In the genomic region with DNA sequence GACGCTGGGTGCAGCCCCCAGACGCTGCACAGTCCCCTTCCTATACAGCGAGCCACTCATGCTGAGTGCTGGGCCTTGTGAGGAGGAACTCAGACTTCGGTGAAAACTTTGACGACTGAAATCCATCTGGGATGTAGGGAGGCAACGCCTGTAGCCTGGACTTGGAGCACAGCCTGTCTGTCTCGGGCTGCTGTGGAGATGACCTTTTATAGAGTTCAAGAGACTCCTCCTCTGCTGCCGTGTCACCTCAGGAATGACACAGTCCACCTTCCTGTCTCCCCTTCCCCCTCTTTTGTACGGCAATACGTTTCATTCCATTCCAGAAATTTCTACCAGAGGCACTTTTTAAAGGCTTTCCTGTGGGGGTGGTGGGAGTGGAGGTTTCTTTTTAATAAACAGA, we compare ENCODE assay signal across 13 mouse cellular contexts. TPM values are rescaled to one million over a fixed set of nuclear protein-coding genes. Genes with fewer than 3 reads are reported as not detected.
DNase-seq lines count a peak whose midpoint lies in the region; ATAC-seq and TF ChIP-seq lines count a peak whose summit lies in the region.
"Had no signal": no experiment of that assay in that cellular context is flagged by ENCODE, and none has a peak within 500 bp of the region (broad histone marks: within the 10 kb centered on the region; RNA-seq: fewer than 3 reads in every experiment).

Gene Krt20, minus strand, starts transcription at position 179 of the 400 bp plus-strand sequence.

- intact Hi-C loops in gastrocnemius, postnatal 36 days (cut with DNase I): no loop called here

- no peak for DNase-seq in heart, adult 18-20 months
- peak; percentile 6 for DNase-seq in embryo, embryonic 9.5 days (ENCODE audit: extremely low spot score)
- no peak for DNase-seq in cerebellum, postnatal 10 days
- DNase-seq in gastrocnemius, postnatal 36 days: no peak
- DNase-seq: cerebellum, adult 18-20 months; kidney, postnatal 36 days; lung, postnatal 36 days had no signal

- no peak within 1 kb of the TSS for H3K4me3 ChIP-seq in heart, embryonic 15.5 days
- peak within 1 kb of the TSS; percentile 38 for H3K4me3 ChIP-seq in intestine, postnatal 0 days (ENCODE audit: low read depth, low read length)
- peak within 1 kb of the TSS; percentile 74 for H3K4me3 ChIP-seq in small intestine, adult 2 months (ENCODE audit: low read depth, low read length)
- H3K4me3 ChIP-seq: limb, embryonic 15.5 days; midbrain, embryonic 13.5 days had no signal

- TF ChIP-seq CTCF in intestine, postnatal 0 days (IDR thresholded peaks at IDR 0.05; ENCODE audit: low read depth): no peak
- no peak for TF ChIP-seq CTCF in small intestine, adult 2 months (IDR thresholded peaks at IDR 0.05; ENCODE audit: extremely low read depth, insufficient read length, insufficient replicate concordance, low read depth, low read length)

- peak; percentile 98 for TF ChIP-seq POLR2A in small intestine, adult 2 months (IDR thresholded peaks at IDR 0.05; ENCODE audit: low read depth, low read length)

- peaks cover 4% of the 10 kb centered on the region; the same call in 1 of the 2 replicates for H3K4me1 ChIP-seq in heart, embryonic 15.5 days (replicated peaks)
- peaks cover 6% of the 10 kb centered on the region; the same call in 1 of the 2 replicates for H3K4me1 ChIP-seq in intestine, postnatal 0 days (replicated peaks; ENCODE audit: control insufficient read depth, insufficient read depth, low read length)
- peaks cover 15% of the 10 kb centered on the region for H3K4me1 ChIP-seq in small intestine, adult 2 months (ENCODE audit: control insufficient read depth, insufficient read depth, insufficient read length, low read length)
- H3K4me1 ChIP-seq: limb, embryonic 15.5 days; midbrain, embryonic 13.5 days had no signal

- ATAC-seq in heart, embryonic 15.5 days (replicated peaks; ENCODE audit: insufficient number of reproducible peaks, insufficient read depth, low FRiP score, low read depth): no peak
- peak; percentile 24; the same call in 1 of the 2 replicates for ATAC-seq in intestine, postnatal 0 days
- ATAC-seq: midbrain, embryonic 13.5 days had no signal

- H3K9me3 ChIP-seq in heart, embryonic 15.5 days (replicated peaks): no peaks in the 10 kb centered on the region
- no peaks in the 10 kb centered on the region for H3K9me3 ChIP-seq in intestine, postnatal 0 days (ENCODE audit: control insufficient read depth)
- H3K9me3 ChIP-seq: limb, embryonic 15.5 days; midbrain, embryonic 13.5 days had no signal

- H3K36me3 ChIP-seq in heart, embryonic 15.5 days: no peaks in the 10 kb centered on the region
- no peaks in the 10 kb centered on the region for H3K36me3 ChIP-seq in intestine, postnatal 0 days (ENCODE audit: control insufficient read depth, insufficient read depth)
- peaks cover 35% of the 10 kb centered on the region for H3K36me3 ChIP-seq in small intestine, adult 2 months (ENCODE audit: control insufficient read depth, insufficient read depth, low read length)
- H3K36me3 ChIP-seq: limb, embryonic 15.5 days; midbrain, embryonic 13.5 days had no signal

- WGBS in heart, embryonic 15.5 days: 21% methylated on average over 10 of the region's 10 CpGs
- 12% methylated on average over 10 of the region's 10 CpGs for WGBS in intestine, postnatal 0 days
- 17% methylated on average over 10 of the region's 10 CpGs for WGBS in small intestine, adult 2 months

- no peak within 1 kb of the TSS for H3K27ac ChIP-seq in heart, embryonic 15.5 days
- peak within 1 kb of the TSS; percentile 62 for H3K27ac ChIP-seq in intestine, postnatal 0 days (ENCODE audit: low read depth, low read length)
- peak within 1 kb of the TSS; percentile 82 for H3K27ac ChIP-seq in small intestine, adult 2 months (ENCODE audit: insufficient read depth, low read depth, low read length)
- H3K27ac ChIP-seq: limb, embryonic 15.5 days; midbrain, embryonic 13.5 days had no signal

- no peak within 1 kb of the TSS for H3K9ac ChIP-seq in heart, embryonic 15.5 days
- H3K9ac ChIP-seq in intestine, postnatal 0 days (ENCODE audit: low read depth, low read length): 0 out of 2 replicates have a peak within 1 kb of the TSS, but pooled peaks have one; percentile 22
- H3K9ac ChIP-seq: limb, embryonic 15.5 days; midbrain, embryonic 13.5 days had no signal

- H3K27me3 ChIP-seq in heart, embryonic 15.5 days: no peaks in the 10 kb centered on the region
- no peaks in the 10 kb centered on the region for H3K27me3 ChIP-seq in intestine, postnatal 0 days (replicated peaks; ENCODE audit: control insufficient read depth, insufficient read depth, low read length)
- H3K27me3 ChIP-seq in small intestine, adult 2 months (ENCODE audit: control insufficient read depth, insufficient read depth, low read length): no peaks in the 10 kb centered on the region
- H3K27me3 ChIP-seq: limb, embryonic 15.5 days; midbrain, embryonic 13.5 days had no signal

- 0 out of 2 replicates have a peak within 1 kb of the TSS, but pooled peaks have one; percentile 11 for H3K4me2 ChIP-seq in heart, embryonic 15.5 days
- peak within 1 kb of the TSS; percentile 55 for H3K4me2 ChIP-seq in intestine, postnatal 0 days (replicated peaks; ENCODE audit: low read depth)
- H3K4me2 ChIP-seq: limb, embryonic 15.5 days; midbrain, embryonic 13.5 days had no signal

RNA-seq across cellular contexts. Expression of gene Krt20, which starts in this region (rescaled TPM):
- polyA plus RNA-seq in heart, embryonic 15.5 days (2015; fragmentation: Nextera tagmentation; extraction: Ambion mirVana): 0.43 and 0.68 TPM in 2 replicates
- total RNA-seq in heart, adult 18-20 months (2021): not detected
- polyA plus RNA-seq in intestine, postnatal 0 days (2015; fragmentation: Nextera tagmentation; extraction: Ambion mirVana): 166 and 189 TPM in 2 replicates
- polyA plus RNA-seq in small intestine, adult 2 months (2012; rRNA removed): 292 and 951 TPM in 2 replicates
- total RNA-seq in gastrocnemius, postnatal 36 days (2021): under 1 TPM in 1 of 2 experiments, not detected in 1; 0.17 TPM
- polyA plus RNA-seq: brain, embryonic 14.5 days; midbrain, embryonic 13.5 days had no signal

Comparison
In these comparisons a context has a peak if more than half of its experiments do, and no peak if none do; other contexts are left out.
1. RNA of gene Krt20 (polyA plus RNA-seq): 292 to 951 TPM in small intestine, adult 2 months and 166 to 189 TPM in intestine, postnatal 0 days; 0.43 to 0.68 TPM in heart, embryonic 15.5 days; every median in the first group is over 10 times any median in the second.